Mouse (Mus musculus) telencephalon, adult 2 months (tissue): ENCODE measurements around the gene Asrgl1.
"Not testable (repeated sequence)": the region's sequence is repeated elsewhere in the genome, so short reads cannot be mapped to it uniquely, and the experiment has no call there.

Experiments used
- DNase-seq: peaks from one replicate; pipeline ENCODE4 v3.0.0-alpha.2; 2011; ENCODE audit warnings: low read depth, low spot score

The Asrgl1 gene

GRCm38 (mm10) chr19:9135512-9136331 is at the start of gene Asrgl1:
Asrgl1 (minus strand) TSS chr19:9135636.
- peak; percentile 81 for DNase-seq

GRCm38 (mm10) chr19:9146214-9146613 is 10.8 kb upstream of the Asrgl1 start:
- DNase-seq: no peak

- peak; percentile 49 for DNase-seq
Observed at GRCm38 (mm10) chr19:9143639-9144125, 8.2 kb upstream of the Asrgl1 start.

GRCm38 (mm10) chr19:9143230-9143629 is 7.8 kb upstream of the Asrgl1 start:
- DNase-seq: no peak

GRCm38 (mm10) chr19:9140361-9140760 is 4.9 kb upstream of the Asrgl1 start:
- DNase-seq: not testable (repeated sequence)

- no peak for DNase-seq
Observed at GRCm38 (mm10) chr19:9137159-9137558, 1.7 kb upstream of the Asrgl1 start.

- DNase-seq: no peak
Observed at GRCm38 (mm10) chr19:9134746-9135511, 507 bp downstream of the Asrgl1 start.

GRCm38 (mm10) chr19:9129996-9130395 is 5.4 kb downstream of the Asrgl1 start:
- DNase-seq: no peak

GRCm38 (mm10) chr19:9128499-9129194 is 6.8 kb downstream of the Asrgl1 start:
- DNase-seq: no peak

- DNase-seq: not testable (repeated sequence)
Observed at GRCm38 (mm10) chr19:9123986-9124385, 11.4 kb downstream of the Asrgl1 start.

GRCm38 (mm10) chr19:9122390-9122789 is 13.0 kb downstream of the Asrgl1 start:
- DNase-seq: no peak

GRCm38 (mm10) chr19:9119655-9120425 is 15.6 kb downstream of the Asrgl1 start:
- DNase-seq: no peak

GRCm38 (mm10) chr19:9117275-9117674 is 18.2 kb downstream of the Asrgl1 start:
- no peak for DNase-seq

GRCm38 (mm10) chr19:9116268-9116667 is 19.2 kb downstream of the Asrgl1 start:
- no peak for DNase-seq

- no peak for DNase-seq
Observed at GRCm38 (mm10) chr19:9112043-9112442, 23.4 kb downstream of the Asrgl1 start.

- peak; percentile 43 for DNase-seq
Observed at GRCm38 (mm10) chr19:9110182-9110869, 25.1 kb downstream of the Asrgl1 start.

- no peak for DNase-seq
Observed at GRCm38 (mm10) chr19:9108536-9108935, 26.9 kb downstream of the Asrgl1 start.

GRCm38 (mm10) chr19:9107379-9107755 is 28.1 kb downstream of the Asrgl1 start:
- DNase-seq: no peak

GRCm38 (mm10) chr19:9106751-9107378 is 28.6 kb downstream of the Asrgl1 start:
- no peak for DNase-seq

- DNase-seq: no peak
Observed at GRCm38 (mm10) chr19:9106096-9106495, 29.3 kb downstream of the Asrgl1 start.
